Mouse (Mus musculus) ES-E14 (cell line): ENCODE measurements around the gene Irf8. TPM values are rescaled to one million over a fixed set of nuclear protein-coding genes. Genes with fewer than 3 reads are reported as not detected.

Experiments used
- DNase-seq: peaks from one replicate; pipeline ENCODE4 v3.0.0-alpha.2; 2013; ENCODE audit warnings: low read depth, low spot score
- H3K27ac ChIP-seq: 2 replicates; pipeline ENCODE4 v1.5.1; 2012; ENCODE audit warnings: low read depth, mild to moderate bottlenecking, low read length, moderate library complexity, mixed read lengths; ENCODE audit not compliant: poor library complexity, insufficient read depth, severe bottlenecking
- H3K36me3 ChIP-seq: 2 replicates; pipeline ENCODE4 v1.6.1; 2012; ENCODE audit warnings: mild to moderate bottlenecking, low read length, moderate library complexity, mixed read lengths; ENCODE audit not compliant: control insufficient read depth, poor library complexity, insufficient read depth, severe bottlenecking
- H3K4me1 ChIP-seq, 2 experiments: fragments of 150-350 bp in 1 of 2; sonication (generic) in 1 of 2; 2 replicates each; pipeline ENCODE4 v1.6.1; 2012; ENCODE audit warnings: low read length in 2 of 2, mild to moderate bottlenecking in 1 of 2, mixed read lengths in 1 of 2; ENCODE audit not compliant: control insufficient read depth in 2 of 2, insufficient read depth in 2 of 2, poor library complexity in 1 of 2
- H3K4me3 ChIP-seq, 2 experiments: fragments of 150-350 bp in 1 of 2; sonication (generic) in 1 of 2; 2 replicates each; pipeline ENCODE4 v1.5.1; 2012; ENCODE audit warnings: low read length in 2 of 2, low read depth in 1 of 2, mild to moderate bottlenecking in 1 of 2, mixed read lengths in 1 of 2; ENCODE audit not compliant: insufficient read depth in 1 of 2, poor library complexity in 1 of 2, severe bottlenecking in 1 of 2
- H3K9ac ChIP-seq: 2 replicates; pipeline ENCODE4 v1.6.1; 2012; ENCODE audit warnings: low read depth, mild to moderate bottlenecking, low read length, mixed read lengths; ENCODE audit not compliant: poor library complexity, insufficient read depth, severe bottlenecking
- H3K9me3 ChIP-seq: fragments of 150-350 bp; sonication (generic); 2 replicates; pipeline ENCODE4 v1.6.1; 2012; ENCODE audit warnings: low read depth, mild to moderate bottlenecking, low read length; ENCODE audit not compliant: control insufficient read depth, insufficient read depth
- CHD2 ChIP-seq: IDR thresholded peaks from 2 replicates; pipeline ENCODE4 v1.6.1; 2014; ENCODE audit warnings: mild to moderate bottlenecking, low read depth, low read length, inconsistent platforms
- HCFC1 ChIP-seq: IDR thresholded peaks from 2 replicates; pipeline ENCODE4 v1.6.1; 2012; ENCODE audit warnings: low read length, inconsistent platforms, borderline replicate concordance; ENCODE audit not compliant: insufficient read depth
- MAFK ChIP-seq: IDR thresholded peaks from 2 replicates; pipeline ENCODE4 v1.6.1; 2014; ENCODE audit warnings: mild to moderate bottlenecking, low read depth, low read length, inconsistent platforms; ENCODE audit not compliant: insufficient read depth
- ZC3H11A ChIP-seq: IDR thresholded peaks from 2 replicates; pipeline ENCODE4 v1.6.1; 2012; ENCODE audit warnings: low read depth, mild to moderate bottlenecking, inconsistent platforms, low read length, borderline replicate concordance
- ZNF384 ChIP-seq: IDR thresholded peaks from 2 replicates; pipeline ENCODE4 v1.6.1; 2012; ENCODE audit warnings: low read depth, low read length, inconsistent platforms
- in situ Hi-C, 2 experiments: fragments of 600-800 bp; cut with MboI; formaldehyde crosslinking; loops; one replicate each; pipeline ENCODE4 v1.15.1; 2025; ENCODE audit warnings: low sequenced_read_pairs in 2 of 2, inconsistent platforms in 1 of 2; ENCODE audit not compliant: unreplicated experiment in 2 of 2
- total RNA-seq: library from RNA; depleted of rRNA; stranded (reverse); fragments of 300-350 nt; gene quantifications from 2 replicates; pipeline ENCODE4 v1.2.3, GENCODE M21; 2012

Gene Irf8
- total RNA-seq, 1 experiment, result 1.2 TPM

GRCm38 (mm10) chr8:120701758-120702465 lies 34.2 kb upstream of the Irf8 start:
- Histone ChIP-seq H3K4me3 (no peak overlapping the region), H3K4me1 (no peaks in the 10 kb centered on the region), H3K9ac (no peak overlapping the region), H3K9me3 (no peaks in the 10 kb centered on the region), H3K27ac (no peak overlapping the region), H3K36me3 (no peaks in the 10 kb centered on the region)
- DNase-seq, result no peak
- TF ChIP-seq HCFC1, result no peak
- no peak for TF ChIP-seq CHD2
- TF ChIP-seq ZC3H11A, result no peak
- no peak for TF ChIP-seq ZNF384
- no peak for TF ChIP-seq MAFK
- in situ Hi-C loops, result no loop called here

GRCm38 (mm10) chr8:120704203-120704602 lies 32.0 kb upstream of the Irf8 start:
- in situ Hi-C loops, result no loop called here
- H3K9ac ChIP-seq, result no peak overlapping the region
- H3K27ac ChIP-seq, result no peak overlapping the region
- no peaks in the 10 kb centered on the region for H3K9me3 ChIP-seq
- H3K4me3 ChIP-seq, result no peak overlapping the region
- DNase-seq, result no peak
- no peaks in the 10 kb centered on the region for H3K36me3 ChIP-seq
- no peaks in the 10 kb centered on the region for H3K4me1 ChIP-seq
- no peak for TF ChIP-seq ZC3H11A
- no peak for TF ChIP-seq MAFK
- no peak for TF ChIP-seq HCFC1
- TF ChIP-seq ZNF384, result no peak
- no peak for TF ChIP-seq CHD2

- TF ChIP-seq MAFK, result no peak
- no peak for TF ChIP-seq HCFC1
- TF ChIP-seq ZC3H11A, result no peak
- no peak for TF ChIP-seq ZNF384
- no peak for TF ChIP-seq CHD2
- Histone ChIP-seq H3K9me3 (no peaks in the 10 kb centered on the region), H3K4me1 (no peaks in the 10 kb centered on the region), H3K4me3 (peak overlapping the region; percentile 1 to 25; a peak in 2 of 4 replicates), H3K27ac (no peak overlapping the region), H3K9ac (peak overlapping the region; percentile 25; the same call in 1 of the 2 replicates), H3K36me3 (no peaks in the 10 kb centered on the region)
- in situ Hi-C loops, result no loop called here
- DNase-seq, result no peak
Measured at GRCm38 (mm10) chr8:120705163-120705562, 31.0 kb upstream of the Irf8 start.

GRCm38 (mm10) chr8:120706193-120706592 lies 30.0 kb upstream of the Irf8 start:
- TF ChIP-seq ZNF384, result no peak
- no peak for TF ChIP-seq MAFK
- no peak for TF ChIP-seq CHD2
- TF ChIP-seq ZC3H11A, result no peak
- TF ChIP-seq HCFC1, result no peak
- Histone ChIP-seq H3K27ac (no peak overlapping the region), H3K4me1 (no peaks in the 10 kb centered on the region), H3K36me3 (no peaks in the 10 kb centered on the region), H3K9me3 (no peaks in the 10 kb centered on the region), H3K9ac (no peak overlapping the region), H3K4me3 (no peak overlapping the region)
- DNase-seq, result no peak
- in situ Hi-C loops, result no loop called here

- in situ Hi-C loops, result no loop called here
- TF ChIP-seq ZNF384 (no peak), CHD2 (no peak), MAFK (no peak), ZC3H11A (no peak), HCFC1 (no peak)
- no peaks in the 10 kb centered on the region for H3K9me3 ChIP-seq
- H3K4me1 ChIP-seq, result no peaks in the 10 kb centered on the region
- H3K9ac ChIP-seq, result no peak overlapping the region
- H3K4me3 ChIP-seq, result no peak overlapping the region
- DNase-seq, result no peak
- H3K27ac ChIP-seq, result no peak overlapping the region
- H3K36me3 ChIP-seq, result no peaks in the 10 kb centered on the region
Measured at GRCm38 (mm10) chr8:120709176-120709575, 27.0 kb upstream of the Irf8 start.
